Mouse (Mus musculus) activated CD4-positive, CD25-positive, alpha-beta regulatory T cell, adult 4 months (primary cell): ENCODE data around the gene Frat2. TPM values are rescaled to one million over a fixed set of nuclear protein-coding genes. Genes with fewer than 3 reads are reported as not detected.

ENCODE experiments used
- ATAC-seq: one replicate; pipeline ENCODE4 v1.8.0; 2017
- polyA plus RNA-seq, 2 experiments: library from polyadenylated mRNA; unstranded; fragments of 100-300 nt; shearing (Covaris generic); gene quantifications; one replicate each; pipeline ENCODE4 v1.2.1; 2017

Frat2 gene
- polyA plus RNA-seq, 2 experiments from 2014 or later, result 0.65 to 1.5 TPM

DNA sequence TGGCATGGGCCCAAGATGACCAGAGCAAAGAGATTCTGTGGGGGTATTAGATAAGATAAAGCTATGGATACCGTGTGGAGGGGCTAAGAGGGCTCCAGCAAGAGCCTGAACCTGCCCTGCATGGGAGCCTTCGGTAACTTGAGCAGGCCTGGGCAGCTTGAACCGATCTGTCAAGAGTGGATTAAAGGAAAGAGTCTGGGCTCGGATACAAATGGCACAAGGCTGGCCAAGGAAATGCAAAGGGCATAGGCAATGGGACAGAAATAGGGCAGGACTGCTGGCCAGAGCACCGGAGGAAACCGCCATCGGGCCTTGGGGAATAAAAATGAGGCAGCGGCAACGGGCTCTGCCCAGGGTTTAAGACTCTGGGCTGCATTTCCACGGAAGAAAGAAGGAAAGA, 30.6 kb downstream of the Frat2 start:
- no peak for ATAC-seq

GRCm38 (mm10) chr19:41816915-41817314, 31.0 kb downstream of the Frat2 start:
- ATAC-seq, result no peak

DNA sequence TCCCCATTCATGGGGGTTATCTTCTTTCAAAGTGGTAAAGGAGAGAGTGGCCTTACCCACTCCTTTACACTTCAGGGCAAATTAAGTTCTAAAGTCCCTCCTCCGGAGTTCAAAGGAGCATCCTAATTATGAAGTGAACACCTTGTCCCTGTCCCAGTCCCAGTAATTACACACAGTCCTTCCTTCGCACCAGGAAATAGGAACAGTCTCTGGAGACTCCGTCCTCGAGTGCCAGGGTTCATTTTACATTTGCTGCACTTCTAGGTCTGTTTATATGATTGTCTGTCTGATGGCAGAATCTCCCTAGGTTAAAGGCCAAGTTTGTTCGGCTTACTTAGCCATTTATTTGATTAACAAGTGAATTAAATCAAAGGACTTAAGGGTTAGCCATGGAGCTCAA, 31.5 kb downstream of the Frat2 start:
- ATAC-seq, result no peak

DNA sequence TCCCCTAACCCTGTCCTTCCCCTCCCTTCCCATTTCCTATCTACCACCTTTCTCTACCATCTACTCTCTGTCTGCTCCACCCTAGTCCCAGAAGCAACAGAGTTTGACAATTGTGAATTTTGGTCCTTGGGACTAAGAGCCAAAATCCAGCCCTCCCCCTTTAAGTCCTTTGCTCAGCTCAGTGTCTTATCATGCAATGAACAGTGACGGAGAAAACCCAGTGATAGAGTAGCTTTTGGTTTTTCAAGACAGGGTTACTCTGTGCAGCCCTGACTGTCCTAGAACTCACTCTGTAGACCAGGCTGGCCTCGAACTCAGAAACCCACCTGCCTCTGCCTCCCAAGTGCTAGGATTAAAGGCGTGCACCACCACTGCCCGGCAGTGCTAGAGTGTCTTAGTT, 34.6 kb downstream of the Frat2 start:
- no peak for ATAC-seq

GRCm38 (mm10) chr19:41812525-41812924, 35.4 kb downstream of the Frat2 start:
- ATAC-seq, result no peak

- ATAC-seq, result no peak
Measured at GRCm38 (mm10) chr19:41810074-41810473, 37.9 kb downstream of the Frat2 start.

- ATAC-seq, result no peak
Measured at GRCm38 (mm10) chr19:41808104-41808634, 39.8 kb downstream of the Frat2 start.

- no peak for ATAC-seq
Measured at GRCm38 (mm10) chr19:41807497-41807896, 40.4 kb downstream of the Frat2 start.

DNA sequence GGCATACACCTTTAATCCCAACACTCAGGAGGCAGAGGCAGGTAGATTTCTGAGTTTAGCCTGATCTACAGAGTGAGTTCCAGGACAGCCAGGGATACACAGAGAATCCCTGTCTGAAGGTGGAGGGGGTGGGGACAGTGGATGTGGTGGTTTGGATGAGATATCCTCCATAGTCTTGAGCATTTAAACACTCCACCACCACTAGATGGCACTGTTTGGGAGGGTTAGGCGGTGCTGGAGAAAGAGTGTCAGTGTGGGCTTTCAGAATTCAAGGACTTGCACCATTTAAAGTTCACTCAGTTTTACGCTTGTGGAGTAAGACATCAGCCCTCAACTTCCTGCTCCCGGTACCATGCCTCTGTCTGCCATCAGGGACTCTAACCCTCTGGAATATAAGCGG, 42.1 kb downstream of the Frat2 start:
- no peak for ATAC-seq

GRCm38 (mm10) chr19:41803322-41803721, 44.6 kb downstream of the Frat2 start:
- ATAC-seq, result no peak

DNA sequence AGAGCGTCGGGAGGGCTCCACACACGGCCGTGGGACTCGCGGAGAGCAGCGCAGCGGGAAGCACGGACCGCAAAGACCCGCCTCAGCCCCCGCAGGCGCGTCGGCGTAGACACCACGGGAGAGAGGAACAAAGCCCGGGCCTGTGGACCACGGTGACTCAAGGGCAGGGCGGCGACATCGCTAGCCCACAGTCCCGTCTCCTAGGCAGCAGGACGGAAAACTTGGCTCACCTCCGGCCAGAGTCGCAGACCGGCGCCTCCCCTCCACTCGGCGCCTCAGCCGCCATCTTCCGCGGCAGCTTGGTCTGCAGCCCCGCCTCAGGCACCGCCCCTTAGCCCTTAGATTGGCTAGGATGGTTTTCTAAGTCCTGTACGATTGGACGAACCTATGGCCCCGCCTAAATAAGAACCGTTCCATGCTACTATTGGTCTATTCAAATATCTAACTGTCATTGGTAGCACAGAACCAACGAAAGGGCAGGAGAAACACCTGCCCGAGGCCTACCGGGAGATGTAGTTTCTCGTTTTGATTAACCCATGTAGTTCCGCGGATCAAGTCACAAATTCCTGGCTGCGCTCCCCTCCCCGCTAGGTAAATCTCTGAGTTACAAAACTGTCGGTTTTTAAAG, 46.1 kb downstream of the Frat2 start, which contains the start of gene Arhgap19:
TSS of gene Arhgap19 (minus strand) at position 306 of the 628 bp plus-strand sequence.
- ATAC-seq, result peak; percentile 99

DNA sequence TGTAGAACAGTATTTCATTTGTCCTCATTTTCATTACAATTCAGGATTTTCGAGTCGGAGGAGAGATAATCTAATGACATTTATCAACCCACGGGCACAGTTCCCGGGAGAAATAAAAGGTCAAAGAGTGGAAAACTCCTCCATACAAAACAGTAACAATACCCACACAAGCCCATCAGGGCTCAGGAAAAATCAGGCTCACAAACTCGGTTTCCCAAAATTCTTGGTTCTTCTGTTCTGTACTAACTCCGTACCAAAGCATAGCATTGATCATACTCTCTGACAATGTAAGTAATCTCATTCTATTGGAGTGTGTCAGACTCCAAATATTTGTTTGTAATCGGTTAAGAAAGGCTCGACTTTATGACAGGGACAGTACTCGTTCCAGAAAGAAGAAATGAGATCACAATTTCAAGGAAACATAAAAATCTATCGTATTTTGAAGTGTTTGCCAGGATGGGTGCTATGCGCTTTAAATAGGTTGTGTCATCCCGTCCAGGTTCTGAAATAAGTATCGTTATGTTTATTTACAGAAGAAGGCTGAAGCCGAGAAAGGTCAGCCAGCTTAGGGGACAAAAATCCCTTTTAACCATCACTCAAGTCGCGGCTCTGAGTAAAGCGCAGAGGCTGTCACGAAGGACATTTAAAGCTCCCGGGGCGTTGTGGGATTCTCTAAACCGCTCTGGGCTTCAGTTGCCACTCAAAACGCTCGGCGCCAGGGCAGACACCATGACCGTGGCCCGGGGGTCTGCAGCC, 46.8 kb downstream of the Frat2 start:
- peak; percentile 2 for ATAC-seq

DNA sequence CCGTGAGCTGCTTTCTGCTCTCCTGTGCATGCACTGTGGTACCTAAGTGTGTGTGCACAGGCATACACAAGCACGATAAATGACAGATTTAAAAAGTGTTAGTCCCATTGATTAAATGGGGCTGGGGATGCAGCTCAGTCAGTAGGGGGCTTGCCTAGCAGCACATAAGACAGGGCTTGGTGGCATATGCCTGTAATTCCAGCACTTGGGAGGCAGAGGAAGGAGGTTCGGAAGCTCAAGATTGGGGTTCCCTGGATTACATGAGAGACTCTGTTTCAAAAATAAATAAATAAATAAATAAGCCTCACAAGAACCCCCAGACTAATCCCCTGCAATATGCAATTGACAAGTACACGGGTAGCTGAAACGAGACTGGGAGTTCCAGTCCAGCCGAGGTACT, 47.5 kb downstream of the Frat2 start:
- no peak for ATAC-seq

- ATAC-seq, result no peak
Measured at GRCm38 (mm10) chr19:41797536-41797935, 50.4 kb downstream of the Frat2 start.

GRCm38 (mm10) chr19:41796789-41797327, 51.1 kb downstream of the Frat2 start:
- ATAC-seq, result no peak

DNA sequence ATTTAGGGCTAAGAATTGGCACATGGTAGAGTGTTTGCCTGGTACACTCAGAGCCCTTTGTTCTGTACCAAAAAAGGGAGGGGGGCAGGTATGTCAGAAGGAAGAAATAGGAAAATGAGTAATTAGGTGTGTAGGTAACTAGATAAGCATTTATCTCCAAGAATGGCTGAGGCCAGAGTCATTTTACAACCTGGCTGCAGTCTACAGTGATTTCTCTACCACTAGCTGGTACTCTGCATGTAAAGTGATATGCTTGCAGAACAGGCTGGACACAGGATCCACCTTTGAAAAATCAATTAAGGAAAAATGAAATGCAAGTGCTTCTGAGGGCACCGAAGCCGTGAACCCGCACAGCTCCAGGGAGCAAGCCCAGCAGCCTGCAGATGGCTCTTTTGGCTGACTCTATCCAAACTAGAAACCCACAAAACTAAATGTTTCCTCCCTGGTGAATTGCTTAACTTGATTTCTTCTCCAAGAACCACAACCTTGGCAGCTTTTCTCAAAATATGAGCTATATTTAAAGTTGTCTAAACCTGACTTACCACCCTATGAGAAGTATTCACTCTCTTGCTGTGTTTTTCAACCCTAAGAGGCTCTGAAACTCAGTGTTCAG, 51.7 kb downstream of the Frat2 start:
- no peak for ATAC-seq

Other genes starting within 250 kb of the Frat2 start
- gene Slit1, start 104.5 kb downstream of the Frat2 start, polyA plus RNA-seq, result under 1 TPM in 1 of 2 experiments, not detected in 1; 0.08 TPM
- gene Arhgap19, start 46.1 kb downstream of the Frat2 start, polyA plus RNA-seq, result 1 to 10 TPM; 6.7 to 7.1 TPM
- 10 to 100 TPM; 15.5 to 17.9 TPM for gene Frat1, start 18.2 kb downstream of the Frat2 start, polyA plus RNA-seq
- gene Rrp12, start 48.0 kb upstream of the Frat2 start, polyA plus RNA-seq, result 1 to 10 TPM; 6.9 to 8.8 TPM
- gene Pgam1, start 63.8 kb upstream of the Frat2 start, polyA plus RNA-seq, result 10 to 100 TPM; 60.3 to 83.9 TPM
- gene Exosc1, start 85.3 kb upstream of the Frat2 start, polyA plus RNA-seq, result 100 to 1,000 TPM in 1 of 2 experiments, 10 to 100 TPM in 1; 75.9 to 103 TPM
- gene Zdhhc16, start 85.3 kb upstream of the Frat2 start, polyA plus RNA-seq, result 10 to 100 TPM; 39.0 to 41.1 TPM
- 10 to 100 TPM; 63.7 to 75.3 TPM for gene Mms19, start 133.0 kb upstream of the Frat2 start, polyA plus RNA-seq
- gene Ubtd1, start 133.6 kb upstream of the Frat2 start, polyA plus RNA-seq, result 1 to 10 TPM; 2.6 to 4.0 TPM
- gene Ankrd2, start 187.9 kb upstream of the Frat2 start, polyA plus RNA-seq, result not detected
- gene Hoga1, start 197.5 kb upstream of the Frat2 start, polyA plus RNA-seq, result not detected
- gene 4933411K16Rik, start 204.1 kb upstream of the Frat2 start, polyA plus RNA-seq, result not detected
- not detected for gene Morn4, start 238.2 kb upstream of the Frat2 start, polyA plus RNA-seq
- gene Pi4k2a, start 242.3 kb upstream of the Frat2 start, polyA plus RNA-seq, result 10 to 100 TPM in 1 of 2 experiments, 1 to 10 TPM in 1; 8.1 to 12.4 TPM